Mouse (Mus musculus): ENCODE measurements around the gene Prmt8.

GRCm38 (mm10) chr6:127757667-127758167 is 11.6 kb downstream of the Prmt8 start:
- TF ChIP-seq CTCF (IDR thresholded peaks at IDR 0.05 in 2 of 3, conservative IDR thresholded peaks at IDR 0.05 in 1 of 3; ENCODE audit: control insufficient read depth in 1 of 3, insufficient read depth in 1 of 3, low read depth in 2 of 3, low read length in 3 of 3, poor library complexity in 1 of 3, severe bottlenecking in 1 of 3) (no peak), USF2 (IDR thresholded peaks at IDR 0.05; ENCODE audit: borderline replicate concordance in 1 of 2, insufficient read depth in 1 of 2, low read depth in 1 of 2, low read length in 2 of 2) (no peak), POLR2A (IDR thresholded peaks at IDR 0.05; ENCODE audit: control insufficient read depth in 1 of 2, insufficient read depth in 1 of 2, low read depth in 1 of 2, low read length in 2 of 2, poor library complexity in 1 of 2) (no peak), UBTF (IDR thresholded peaks at IDR 0.05; ENCODE audit: borderline replicate concordance, insufficient read depth, low read depth, low read length) (no peak), ELF1 (IDR thresholded peaks at IDR 0.05; ENCODE audit: low read depth, low read length) (no peak)
